Mouse (Mus musculus) small intestine, adult 2 months (tissue): ENCODE results near the gene Wnt2. TPM values are rescaled to one million over a fixed set of nuclear protein-coding genes. Genes with fewer than 3 reads are reported as not detected.

Source experiments
- H3K27ac ChIP-seq: fragments of 200-500 bp; 2 replicates; pipeline ENCODE4 v1.5.1; 2012; ENCODE audit warnings: low read depth, low read length, control low read depth, inconsistent platforms; ENCODE audit not compliant: insufficient read depth
- H3K27me3 ChIP-seq: fragments of 200-500 bp; 2 replicates; pipeline ENCODE4 v1.6.1; 2012; ENCODE audit warnings: mild to moderate bottlenecking, moderate library complexity, low read length, inconsistent platforms; ENCODE audit not compliant: control insufficient read depth, insufficient read depth
- H3K36me3 ChIP-seq: fragments of 200-500 bp; 2 replicates; pipeline ENCODE4 v1.6.1; 2012; ENCODE audit warnings: mild to moderate bottlenecking, low read length, control low read depth, inconsistent platforms; ENCODE audit not compliant: control insufficient read depth, insufficient read depth
- H3K4me1 ChIP-seq: fragments of 200-500 bp; 2 replicates; pipeline ENCODE4 v1.6.1; 2012; ENCODE audit warnings: low read length, inconsistent platforms, mixed read lengths; ENCODE audit not compliant: control insufficient read depth, insufficient read depth, insufficient read length
- H3K4me3 ChIP-seq: fragments of 200-500 bp; 2 replicates; pipeline ENCODE4 v1.5.1; 2012; ENCODE audit warnings: low read depth, mild to moderate bottlenecking, control low read depth, inconsistent platforms, low read length, moderate library complexity
- CTCF ChIP-seq: fragments of 200-500 bp; IDR thresholded peaks from 2 replicates; pipeline ENCODE4 v1.5.1; 2012; ENCODE audit warnings: low read depth, mild to moderate bottlenecking, control low read depth, inconsistent platforms, low read length, moderate library complexity, mixed read lengths; ENCODE audit not compliant: insufficient replicate concordance, insufficient read length; ENCODE audit errors: extremely low read depth
- POLR2A ChIP-seq: fragments of 200-500 bp; IDR thresholded peaks from 2 replicates; pipeline ENCODE4 v1.6.1; 2012; ENCODE audit warnings: low read depth, mild to moderate bottlenecking, control low read depth, inconsistent platforms, low read length, moderate library complexity
- WGBS: fragments of 180-500 bp; shearing (Covaris S2); methylation state at CpG from one replicate; pipeline ENCODE4 v1.1.7; 2018; 5-methylcytosine and 5-hydroxymethylcytosine counted together
- polyA plus RNA-seq: library from polyadenylated mRNA; depleted of rRNA; stranded (reverse); fragments of >200 nt; gene quantifications from 2 replicates; pipeline ENCODE4 v1.2.3, GENCODE M21; 2012

Wnt2 gene
- polyA plus RNA-seq, 1 experiment = 0.66 TPM

DNA sequence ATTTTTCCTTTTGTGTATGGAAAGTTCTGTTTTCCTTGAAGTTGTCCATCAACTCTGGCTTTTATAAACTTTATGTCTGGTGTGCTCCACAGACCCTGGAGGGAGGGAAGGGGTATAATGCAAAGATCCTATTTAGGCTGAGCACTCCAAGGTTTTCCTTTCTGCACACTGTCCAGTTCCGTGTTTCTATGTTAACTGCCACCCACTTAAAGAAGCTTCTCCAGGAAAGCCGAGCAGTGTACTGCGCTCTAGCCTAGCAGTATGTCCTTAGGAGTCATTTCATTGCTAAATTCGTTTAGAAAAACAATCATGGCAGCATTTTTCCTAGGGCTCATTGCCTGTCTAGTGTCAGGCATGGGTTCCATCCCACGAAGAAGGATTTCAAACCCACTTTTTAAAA, 12.8 kb upstream of the Wnt2 start:
- no peak overlapping the region for H3K27ac ChIP-seq
- TF ChIP-seq CTCF (no peak), POLR2A (no peak)
- H3K4me1 ChIP-seq = no peaks in the 10 kb centered on the region
- WGBS = 70% methylated on average over 5 of the region's 5 CpGs
- H3K27me3 ChIP-seq = no peaks in the 10 kb centered on the region
- H3K36me3 ChIP-seq = no peaks in the 10 kb centered on the region
- H3K4me3 ChIP-seq = no peak overlapping the region

- Histone ChIP-seq H3K4me1 (no peaks in the 10 kb centered on the region), H3K27ac (no peak overlapping the region), H3K27me3 (peaks cover 14% of the 10 kb centered on the region), H3K4me3 (peak overlapping the region; percentile 44; the same call in 1 of the 2 replicates), H3K36me3 (no peaks in the 10 kb centered on the region)
- 37% methylated on average over 6 of the region's 6 CpGs for WGBS
- TF ChIP-seq POLR2A = no peak
- no peak for TF ChIP-seq CTCF
Measured at GRCm38 (mm10) chr6:18032271-18032670, 1.9 kb upstream of the Wnt2 start.

GRCm38 (mm10) chr6:18031509-18032010, 1.2 kb upstream of the Wnt2 start:
- peak overlapping the region; percentile 44 for H3K4me3 ChIP-seq
- H3K27me3 ChIP-seq = peaks cover 14% of the 10 kb centered on the region
- 2% methylated on average over 29 of the region's 29 CpGs for whole genome bisulfite sequencing
- no peak for TF ChIP-seq POLR2A
- no peak for TF ChIP-seq CTCF
- H3K27ac ChIP-seq = no peak overlapping the region
- H3K36me3 ChIP-seq = no peaks in the 10 kb centered on the region
- H3K4me1 ChIP-seq = no peaks in the 10 kb centered on the region

- Histone ChIP-seq H3K4me3 (peak overlapping the region; percentile 44; the same call in 1 of the 2 replicates), H3K4me1 (no peaks in the 10 kb centered on the region), H3K36me3 (no peaks in the 10 kb centered on the region), H3K27ac (no peak overlapping the region), H3K27me3 (peaks cover 14% of the 10 kb centered on the region)
- TF ChIP-seq POLR2A = no peak
- WGBS = 19% methylated on average over 12 of the region's 12 CpGs
Measured at GRCm38 (mm10) chr6:18030868-18031508, 603 bp upstream of the Wnt2 start.

DNA sequence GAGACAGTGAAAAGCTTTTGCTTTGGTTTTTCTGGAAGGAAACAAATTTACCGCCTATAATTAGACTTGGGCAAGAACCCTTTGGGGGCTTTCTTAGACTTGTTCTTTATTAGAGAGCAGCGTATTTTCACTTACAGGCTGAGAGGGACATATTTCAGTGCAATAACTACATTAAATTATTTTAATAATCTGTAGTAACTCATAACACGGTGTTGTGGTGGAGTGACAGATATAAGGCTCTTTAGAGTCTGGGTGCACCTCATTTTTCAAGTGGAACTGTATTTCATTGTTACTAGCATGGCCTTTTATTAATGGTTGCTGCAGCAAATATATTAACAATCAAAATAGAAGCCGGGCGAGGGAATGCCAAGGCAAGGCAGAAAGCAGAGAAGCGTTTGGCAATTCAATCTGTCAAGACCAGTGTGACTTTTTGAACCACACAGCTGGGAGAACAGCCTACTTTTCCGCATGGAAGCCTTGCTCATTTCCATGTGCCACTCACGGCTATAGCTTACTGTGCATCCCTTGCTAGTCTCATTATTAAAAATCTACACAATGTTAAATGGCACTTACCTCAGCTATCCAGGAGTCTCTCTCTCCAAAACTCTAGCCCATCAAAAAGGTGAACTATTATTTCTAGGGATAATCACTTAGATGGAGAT, 6.1 kb downstream of the Wnt2 start:
- Histone ChIP-seq H3K27ac (no peak overlapping the region), H3K4me1 (no peaks in the 10 kb centered on the region), H3K27me3 (peaks cover 5% of the 10 kb centered on the region; the same call in 1 of the 2 replicates), H3K36me3 (no peaks in the 10 kb centered on the region), H3K4me3 (no peak overlapping the region)
- no peak for TF ChIP-seq POLR2A
- TF ChIP-seq CTCF = no peak
- WGBS = 93% methylated on average over 8 of the region's 8 CpGs

DNA sequence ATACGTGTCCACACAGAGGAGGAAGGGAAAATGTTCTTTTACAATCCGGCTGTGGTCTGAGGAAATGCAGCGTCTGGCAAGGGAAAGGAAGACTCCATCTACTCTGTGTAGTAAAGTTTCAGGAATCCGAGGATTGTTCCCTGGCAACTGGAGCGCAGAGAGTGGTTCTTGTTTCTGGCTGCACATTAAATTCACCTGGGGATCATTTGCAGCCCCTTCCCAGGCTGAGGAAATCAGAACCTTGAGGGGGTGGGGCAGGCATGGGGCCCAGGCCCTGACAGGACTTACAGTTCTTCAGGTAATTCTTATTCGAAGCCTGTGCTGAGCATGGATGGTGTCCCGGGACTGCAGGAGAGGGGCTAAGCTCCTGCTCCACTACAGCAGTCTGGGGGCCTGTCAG, 17.0 kb downstream of the Wnt2 start:
- Histone ChIP-seq H3K36me3 (no peaks in the 10 kb centered on the region), H3K4me3 (no peak overlapping the region), H3K4me1 (no peaks in the 10 kb centered on the region), H3K27ac (no peak overlapping the region), H3K27me3 (no peaks in the 10 kb centered on the region)
- 71% methylated on average over 7 of the region's 7 CpGs for WGBS
- TF ChIP-seq CTCF = no peak
- no peak for TF ChIP-seq POLR2A

- Histone ChIP-seq H3K36me3 (no peaks in the 10 kb centered on the region), H3K27me3 (no peaks in the 10 kb centered on the region), H3K4me1 (no peaks in the 10 kb centered on the region), H3K4me3 (no peak overlapping the region), H3K27ac (no peak overlapping the region)
- TF ChIP-seq POLR2A (no peak), CTCF (no peak)
- 60% methylated on average over 3 of the region's 3 CpGs for WGBS
Measured at GRCm38 (mm10) chr6:18007356-18007755, 23.0 kb downstream of the Wnt2 start.
